Mouse (Mus musculus) liver, adult 2 months (tissue): ENCODE data around the gene Gm5678.
A peak's percentile ranks its signal among the peaks of the same experiment; 100 is the strongest.

Experiments
- CTCF ChIP-seq: fragments of 200-500 bp; IDR thresholded peaks from 2 replicates; pipeline ENCODE4 v1.5.1; 2011; ENCODE audit warnings: low read depth, low read length, control low read depth
- POLR2A ChIP-seq: fragments of 200-500 bp; IDR thresholded peaks from 2 replicates; pipeline ENCODE4 v1.6.1; 2011; ENCODE audit warnings: low read length, control low read depth; ENCODE audit not compliant: insufficient read depth; ENCODE audit errors: extremely low read depth

GRCm38 (mm10) chr16:93615118-93615870 is 12.6 kb upstream of the Gm5678 start:
- TF ChIP-seq CTCF (peak; percentile 83), POLR2A (no peak)
